Mouse (Mus musculus) cerebellum, postnatal 36 days (tissue): ENCODE data around the gene Pdzrn4.

Experiments used
- DNase-seq, 2 experiments: peaks; one replicate each; pipeline ENCODE4 v3.0.0; 2021 to 2022; ENCODE audit warnings: mixed read lengths in 2 of 2

The Pdzrn4 gene

GRCm38 (mm10) chr15:92597011-92597780 lies 200.5 kb downstream of the Pdzrn4 start:
- no peak for DNase-seq

GRCm38 (mm10) chr15:92598380-92599295 lies 202.0 kb downstream of the Pdzrn4 start:
- DNase-seq: peak in 1 of 2 experiments; percentile 17

DNA sequence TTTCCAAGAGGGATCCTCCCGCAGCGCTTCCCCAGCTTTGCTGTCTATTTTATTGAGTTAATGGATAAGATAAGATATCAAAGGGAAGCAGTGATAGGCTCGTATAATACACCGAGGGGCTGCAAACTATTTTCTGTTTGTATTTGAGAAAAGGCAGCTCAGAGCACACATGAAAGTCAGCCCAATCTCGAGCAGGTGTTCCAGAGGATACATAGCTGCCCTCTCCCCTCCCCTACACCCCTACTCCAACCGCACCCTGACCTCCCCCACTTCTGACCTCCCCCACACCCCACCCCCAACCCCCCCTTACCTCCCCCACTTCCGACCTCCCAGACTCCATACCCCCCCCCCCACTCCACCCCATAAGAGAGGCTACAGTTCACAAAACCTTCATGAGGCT lies 202.7 kb downstream of the Pdzrn4 start:
- no peak for DNase-seq

GRCm38 (mm10) chr15:92610866-92611265 lies 214.2 kb downstream of the Pdzrn4 start:
- no peak for DNase-seq

DNA sequence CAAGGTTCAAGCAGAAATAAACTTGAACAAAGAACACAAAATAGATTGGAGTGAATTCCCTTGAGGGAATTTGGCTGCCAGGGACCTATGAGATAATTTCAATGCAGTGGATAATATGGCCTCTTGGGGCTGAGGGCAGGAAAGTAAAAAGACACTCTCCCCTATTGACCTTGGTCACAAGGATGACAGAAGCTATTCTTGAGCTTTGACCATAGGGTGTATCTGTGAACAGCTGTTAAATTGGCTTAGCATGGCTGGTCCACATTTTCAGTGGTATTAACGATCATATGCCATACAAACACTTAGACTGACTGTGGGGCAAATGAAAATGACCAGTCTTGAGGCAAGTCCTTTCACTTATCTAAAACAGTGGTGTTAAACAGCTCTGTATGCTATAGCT lies 215.7 kb downstream of the Pdzrn4 start:
- DNase-seq: no peak

- no peak for DNase-seq
These were observed 216.5 kb downstream of the Pdzrn4 start for GRCm38 (mm10) chr15:92613228-92613627.

- DNase-seq: peak; percentile 61 to 69
These were observed 225.1 kb downstream of the Pdzrn4 start for GRCm38 (mm10) chr15:92621731-92622234.

DNA sequence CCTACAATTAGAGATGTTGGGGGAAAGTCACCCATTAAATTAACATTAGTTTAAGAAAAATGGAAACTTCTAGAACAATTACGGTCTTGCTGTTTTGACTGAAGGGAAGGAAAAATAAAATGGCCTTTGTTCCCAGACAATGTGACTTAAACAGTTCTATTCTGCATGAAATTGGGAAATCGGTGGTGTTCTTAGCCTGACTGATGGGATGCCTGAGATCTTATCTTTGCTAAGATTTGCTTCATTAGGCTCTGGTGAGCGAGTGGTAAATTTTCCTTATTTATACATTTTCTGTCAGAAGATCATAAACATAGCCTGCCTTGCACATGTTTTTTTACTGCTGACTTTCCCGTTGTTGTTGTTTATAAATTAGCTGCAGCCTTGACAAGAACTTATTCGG lies 225.6 kb downstream of the Pdzrn4 start:
- DNase-seq: no peak

DNA sequence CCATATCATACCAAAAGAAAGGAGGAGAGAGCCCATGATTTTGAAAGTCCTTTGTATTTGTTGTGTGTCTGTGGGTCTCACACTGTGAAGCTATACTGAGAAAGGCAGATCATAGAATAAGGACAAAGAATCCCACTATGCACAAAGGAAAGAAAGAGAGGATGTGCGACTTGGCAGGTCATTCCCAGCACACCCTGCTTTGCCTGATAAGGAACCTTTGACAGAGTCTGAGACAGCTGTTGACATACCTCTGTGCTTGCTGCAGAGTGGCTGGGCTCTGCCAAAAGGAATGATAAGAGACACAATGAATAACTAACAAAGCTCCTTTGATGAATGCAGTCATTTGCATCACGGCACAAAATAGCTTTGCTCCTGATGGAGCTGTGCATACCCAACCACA lies 232.5 kb downstream of the Pdzrn4 start:
- no peak for DNase-seq

DNA sequence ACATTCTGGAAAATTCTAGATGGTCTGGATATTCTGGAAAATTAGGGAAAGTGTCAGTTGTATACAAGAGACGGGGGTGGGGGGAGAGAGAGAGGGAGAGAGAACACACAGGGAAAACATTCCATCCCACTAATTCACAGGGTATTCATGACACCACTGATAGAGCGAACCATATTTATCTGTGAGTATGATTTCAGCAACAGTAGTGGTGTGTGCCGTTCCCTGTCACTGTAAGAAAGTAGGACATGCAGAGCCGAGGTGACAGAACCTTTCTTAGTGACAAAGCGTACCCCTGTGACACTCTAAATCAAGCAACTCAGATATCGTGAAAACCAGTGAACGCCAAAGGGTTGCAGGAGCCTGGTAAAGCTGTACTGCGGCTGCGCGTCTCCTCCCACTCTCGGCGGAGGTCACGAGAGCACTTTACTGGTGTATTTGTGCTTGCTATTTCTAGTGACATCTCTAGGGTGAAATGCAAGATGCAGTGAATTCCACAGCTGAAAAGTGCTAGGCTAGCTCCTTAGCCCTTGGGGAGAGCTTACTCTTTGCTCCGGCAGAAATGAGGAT lies 237.4 kb downstream of the Pdzrn4 start:
- no peak for DNase-seq

DNA sequence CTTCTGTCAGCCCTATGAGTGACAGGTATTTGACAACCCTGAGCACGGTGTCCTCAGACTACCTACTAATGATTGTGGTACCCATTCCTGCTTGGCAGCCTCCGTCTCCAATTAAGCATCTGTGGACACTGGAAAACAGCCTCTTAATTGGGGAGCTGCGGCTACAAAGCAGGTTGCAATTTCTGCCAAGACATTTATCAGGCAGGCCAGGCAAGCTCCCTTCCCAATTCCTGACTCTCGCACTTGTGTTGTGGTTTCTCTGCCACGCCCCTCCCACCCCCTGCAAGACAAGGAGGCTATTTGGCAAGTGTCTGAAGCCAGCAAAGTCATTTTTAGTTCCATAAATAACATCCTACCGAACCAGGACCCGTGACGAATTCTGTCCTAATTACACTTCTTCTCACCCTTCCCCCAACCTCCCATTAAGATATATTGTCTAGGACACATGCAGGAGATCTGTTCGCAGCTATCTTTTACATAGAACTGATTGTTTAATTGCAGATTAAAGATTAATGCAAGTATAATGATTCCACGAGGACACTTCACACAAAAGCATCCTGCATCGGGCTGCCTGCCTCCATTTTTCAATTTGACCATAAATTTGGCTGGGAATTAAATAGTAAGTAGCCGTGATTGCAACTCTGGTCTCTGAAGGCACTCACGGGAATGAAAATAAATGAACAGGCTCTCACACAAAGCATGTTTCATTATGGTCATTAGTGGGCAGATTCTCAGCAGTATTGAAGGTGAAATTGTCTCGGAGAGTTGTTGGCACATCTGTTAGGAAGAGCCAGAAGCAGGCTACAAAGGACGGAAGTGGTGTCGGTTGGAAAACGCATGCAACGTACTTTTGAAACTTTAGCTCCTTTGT lies 243.8 kb downstream of the Pdzrn4 start:
- DNase-seq: no peak

GRCm38 (mm10) chr15:92671279-92672051 lies 274.8 kb downstream of the Pdzrn4 start:
- DNase-seq: no peak

DNA sequence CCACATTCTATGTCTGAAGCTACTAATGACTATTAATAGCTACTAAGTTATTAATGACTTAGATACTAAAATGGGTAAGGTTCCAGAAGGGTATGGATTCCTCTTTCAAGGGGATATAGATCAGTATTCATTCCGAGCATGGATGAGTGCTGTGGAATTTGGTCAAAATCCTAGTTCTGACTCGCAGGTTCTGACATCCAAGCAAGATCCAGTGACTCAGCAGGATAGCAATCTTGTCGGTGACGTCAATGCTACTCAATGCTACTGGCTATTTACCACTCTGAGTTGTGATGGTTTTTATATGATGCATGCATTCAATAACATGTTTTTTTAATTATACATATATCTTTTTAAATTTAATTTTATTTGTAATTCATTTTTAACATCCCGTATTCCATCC lies 279.4 kb downstream of the Pdzrn4 start:
- DNase-seq: no peak

GRCm38 (mm10) chr15:92678377-92678776 lies 281.7 kb downstream of the Pdzrn4 start:
- DNase-seq: no peak

DNA sequence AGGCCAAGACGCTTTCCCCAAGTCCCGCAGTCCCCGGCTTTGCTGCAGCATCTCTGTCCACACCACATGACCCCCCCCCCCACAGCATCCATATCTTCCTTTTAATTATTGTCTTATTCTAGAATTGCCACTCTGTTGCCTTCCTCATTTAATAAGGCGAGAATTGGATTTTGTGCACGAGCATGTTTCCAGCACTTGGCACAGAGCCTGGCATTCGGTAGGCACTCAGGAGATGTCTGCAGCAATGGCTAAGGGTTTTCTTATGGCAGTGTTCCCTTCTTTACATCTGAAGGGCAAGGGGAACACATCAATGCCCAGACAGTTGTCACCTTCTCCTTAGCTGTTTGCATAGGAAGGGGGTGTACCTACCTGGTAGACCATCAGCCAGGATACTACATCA lies 282.9 kb downstream of the Pdzrn4 start:
- DNase-seq: no peak

GRCm38 (mm10) chr15:92696276-92696956 lies 299.7 kb downstream of the Pdzrn4 start:
- DNase-seq: no peak

DNA sequence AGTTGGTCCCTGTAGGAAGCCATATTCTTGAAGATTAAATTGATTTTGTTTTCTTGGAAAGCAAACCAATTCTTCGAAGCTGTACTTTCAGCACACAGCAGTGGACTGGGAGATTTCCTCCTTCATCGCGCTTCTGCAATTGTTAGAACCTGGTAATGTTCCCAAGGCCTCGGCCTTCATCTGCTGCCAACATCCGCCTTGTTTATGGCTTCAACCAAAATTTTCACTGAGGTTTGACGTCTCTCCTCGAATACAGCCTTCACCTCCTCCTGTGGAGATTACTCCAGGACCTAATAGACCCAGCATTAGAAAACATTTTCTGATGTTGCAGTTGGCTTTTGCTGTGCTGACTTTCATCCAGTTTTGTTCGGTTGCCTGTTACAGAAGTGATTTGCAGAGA lies 307.5 kb downstream of the Pdzrn4 start:
- DNase-seq: no peak

- no peak for DNase-seq
These were observed 342.0 kb downstream of the Pdzrn4 start for GRCm38 (mm10) chr15:92738676-92739075.

DNA sequence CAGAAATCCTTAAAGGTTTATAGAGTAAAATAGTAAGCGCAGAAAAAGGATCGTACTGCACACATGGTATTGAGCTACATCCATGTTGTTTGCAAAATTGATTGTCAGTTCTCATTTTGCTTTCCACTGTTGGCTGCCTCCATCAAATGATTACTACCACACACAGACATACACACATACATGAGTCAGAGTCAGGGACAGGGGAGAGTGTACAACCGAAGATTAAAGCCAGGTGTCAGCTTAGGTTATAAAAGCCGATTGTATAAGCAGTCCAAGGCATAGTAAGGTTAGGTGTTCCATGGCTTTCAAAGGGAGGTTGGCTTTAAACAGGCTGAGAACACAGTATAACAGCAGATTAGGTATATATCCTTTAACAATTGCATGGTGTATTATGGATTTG lies 343.2 kb downstream of the Pdzrn4 start:
- DNase-seq: no peak

DNA sequence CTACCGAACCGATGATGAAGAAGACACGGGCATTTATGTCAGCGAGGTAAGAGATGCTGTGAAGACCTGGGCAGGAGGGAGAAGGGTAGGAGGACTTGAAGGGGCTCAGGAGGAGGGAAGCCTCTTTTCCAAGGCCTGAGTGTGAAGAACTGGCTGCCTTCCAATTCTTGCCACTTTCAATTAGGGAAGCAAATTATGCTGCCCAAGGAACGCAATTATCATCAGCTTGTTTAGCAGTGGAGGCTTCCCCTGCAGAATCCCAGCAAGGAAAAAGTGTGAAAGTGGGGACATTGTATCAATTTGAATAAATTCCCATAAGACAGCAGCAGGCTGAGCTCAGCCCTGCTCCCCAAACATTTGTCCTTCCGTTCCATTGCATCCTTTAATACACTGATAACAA lies 346.9 kb downstream of the Pdzrn4 start:
- DNase-seq: peak in 1 of 2 experiments; percentile 8

GRCm38 (mm10) chr15:92746081-92746480 lies 349.4 kb downstream of the Pdzrn4 start:
- DNase-seq: no peak
